Mouse (Mus musculus) gonadal fat pad, adult 2 months (tissue): ENCODE data around the gene Ablim2. TPM values are rescaled to one million over a fixed set of nuclear protein-coding genes. Genes with fewer than 3 reads are reported as not detected.

Experiments used
- DNase-seq: peaks from one replicate; pipeline ENCODE4 v3.0.0-alpha.2; 2012; ENCODE audit warnings: low read depth
- polyA plus RNA-seq: library from polyadenylated mRNA; depleted of rRNA; stranded (reverse); fragments of >200 nt; gene quantifications from 2 replicates; pipeline ENCODE4 v1.2.3, GENCODE M21; 2012

The Ablim2 gene
- polyA plus RNA-seq, 1 experiment: 18.3 TPM

DNA sequence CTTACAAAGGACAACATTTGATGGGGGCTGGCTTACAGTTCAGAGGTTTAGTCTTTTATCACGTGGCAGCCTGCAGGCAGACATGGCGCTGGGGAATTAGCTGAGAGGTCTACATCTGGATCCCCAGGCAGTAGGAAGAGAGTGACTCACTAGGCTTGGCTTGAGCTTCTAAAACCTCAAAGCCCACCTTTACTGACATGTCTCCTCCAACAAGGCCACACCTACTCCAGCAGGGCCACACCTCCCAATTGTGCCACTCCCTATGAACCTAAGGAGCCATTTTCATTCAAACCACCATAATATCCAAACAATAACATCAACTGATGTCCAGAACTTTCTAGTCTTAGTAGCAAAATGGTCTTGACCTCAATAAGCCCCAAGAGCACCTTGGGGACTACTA lies 12.6 kb downstream of the Ablim2 start:
- no peak for DNase-seq

DNA sequence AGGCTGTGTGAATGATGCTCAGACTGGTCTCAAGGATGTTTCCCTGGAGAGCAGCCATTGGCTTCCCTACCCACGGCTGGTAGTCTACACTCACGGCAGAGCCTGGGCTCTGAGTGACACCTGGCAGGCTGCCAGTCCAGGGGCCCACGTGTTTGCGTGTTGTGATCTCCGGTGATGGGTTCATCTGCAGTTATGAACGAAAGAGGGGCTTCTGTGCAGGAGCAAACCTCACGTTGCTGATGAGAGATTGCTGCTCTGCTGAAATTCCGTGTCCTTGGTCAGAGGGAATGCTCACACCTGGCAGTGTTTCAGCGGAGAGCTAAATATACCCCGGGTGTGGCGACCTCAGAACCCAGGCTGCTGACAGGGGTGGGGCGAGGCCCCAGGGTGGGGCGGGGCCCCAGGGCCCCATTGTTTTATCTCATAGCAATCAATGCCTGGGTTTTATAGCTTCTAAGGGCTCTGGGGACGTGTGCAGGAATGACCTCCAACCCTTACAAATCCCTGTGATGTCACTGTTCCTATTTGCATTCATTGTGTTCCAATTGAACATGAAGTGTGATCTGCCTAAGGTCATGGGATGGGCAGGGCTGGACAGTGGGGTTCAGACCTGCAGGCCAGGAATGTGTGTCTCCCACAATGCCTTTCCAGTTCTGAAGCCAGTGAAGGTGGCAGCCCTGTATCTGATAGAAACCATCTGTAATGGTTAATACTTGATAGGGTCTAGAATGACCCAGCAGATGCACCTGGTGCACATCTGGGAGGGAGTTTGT lies 13.4 kb downstream of the Ablim2 start:
- no peak for DNase-seq

DNA sequence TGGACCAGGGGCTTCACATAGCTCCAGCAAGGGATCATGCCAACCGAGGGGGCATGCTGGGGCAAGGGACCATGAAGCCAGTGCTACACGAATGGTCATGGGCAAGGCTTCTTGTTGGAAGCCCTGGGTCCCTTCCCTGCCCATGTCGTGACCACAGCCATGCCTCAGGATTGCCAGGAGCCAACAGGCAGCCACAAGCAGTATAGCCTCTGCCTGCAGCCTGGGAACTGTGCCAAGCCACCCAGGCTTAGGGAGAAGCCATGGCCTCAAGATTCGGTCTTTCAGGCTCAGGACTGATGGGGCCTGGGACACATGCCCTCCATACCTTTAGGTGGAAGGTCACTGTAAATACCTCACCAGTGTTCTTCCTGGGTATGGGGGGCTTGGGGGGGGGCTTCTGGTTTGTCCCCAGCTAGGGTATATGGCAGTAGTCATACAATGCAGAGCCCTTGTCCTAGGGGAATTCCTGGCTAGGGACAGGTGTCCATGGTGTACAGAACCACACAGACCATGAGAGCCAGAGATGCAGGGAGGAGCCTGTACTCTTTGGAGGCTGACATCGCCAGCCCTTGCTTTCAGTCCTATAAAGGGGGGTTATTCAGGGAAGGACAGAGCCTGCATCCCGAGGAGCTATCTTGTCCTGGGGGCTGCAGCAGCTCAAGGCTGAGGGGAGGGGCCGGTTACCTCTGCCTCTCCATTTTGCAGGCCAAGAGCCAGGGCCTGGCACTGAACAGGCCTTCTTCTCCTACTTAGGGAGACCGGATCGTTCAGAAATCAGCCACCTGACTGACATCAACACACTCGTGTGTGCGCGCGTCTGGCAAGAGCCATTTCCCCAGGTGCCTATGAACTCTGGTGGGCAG lies 15.8 kb downstream of the Ablim2 start:
- no peak for DNase-seq

DNA sequence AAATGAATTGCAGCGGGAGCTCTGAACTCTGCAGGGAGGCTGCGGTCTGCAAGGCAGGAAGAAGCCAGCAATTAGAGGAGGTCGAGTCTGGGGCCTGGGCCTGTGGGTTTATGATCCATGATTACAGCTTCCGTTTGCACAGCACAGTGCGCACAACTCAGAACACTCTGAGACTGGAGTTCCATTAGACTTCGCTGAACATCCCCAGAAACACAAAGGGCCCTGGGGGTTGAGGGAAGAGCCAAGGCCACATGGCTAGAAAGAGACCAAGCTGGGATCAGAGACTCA lies 16.4 kb downstream of the Ablim2 start:
- no peak for DNase-seq

DNA sequence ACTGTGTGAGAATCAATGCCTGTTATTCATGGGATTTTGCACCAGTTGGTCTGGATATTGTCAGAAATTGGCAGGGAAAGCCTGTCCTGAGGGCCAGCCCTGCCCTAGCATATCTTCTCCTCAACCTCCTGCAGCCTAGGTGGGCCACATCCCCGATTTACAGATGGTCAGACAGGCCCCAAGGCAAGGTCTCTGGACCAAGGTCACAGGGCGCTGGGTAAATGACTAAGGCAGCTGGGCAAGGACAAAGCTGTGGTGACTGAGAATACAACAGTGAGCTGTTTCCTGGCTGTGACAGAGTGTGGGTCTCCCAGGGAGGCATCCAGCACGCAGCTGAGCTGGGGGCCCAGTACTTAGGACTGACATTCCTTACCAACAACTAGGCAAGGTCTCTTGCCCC lies 23.4 kb downstream of the Ablim2 start:
- DNase-seq: no peak

DNA sequence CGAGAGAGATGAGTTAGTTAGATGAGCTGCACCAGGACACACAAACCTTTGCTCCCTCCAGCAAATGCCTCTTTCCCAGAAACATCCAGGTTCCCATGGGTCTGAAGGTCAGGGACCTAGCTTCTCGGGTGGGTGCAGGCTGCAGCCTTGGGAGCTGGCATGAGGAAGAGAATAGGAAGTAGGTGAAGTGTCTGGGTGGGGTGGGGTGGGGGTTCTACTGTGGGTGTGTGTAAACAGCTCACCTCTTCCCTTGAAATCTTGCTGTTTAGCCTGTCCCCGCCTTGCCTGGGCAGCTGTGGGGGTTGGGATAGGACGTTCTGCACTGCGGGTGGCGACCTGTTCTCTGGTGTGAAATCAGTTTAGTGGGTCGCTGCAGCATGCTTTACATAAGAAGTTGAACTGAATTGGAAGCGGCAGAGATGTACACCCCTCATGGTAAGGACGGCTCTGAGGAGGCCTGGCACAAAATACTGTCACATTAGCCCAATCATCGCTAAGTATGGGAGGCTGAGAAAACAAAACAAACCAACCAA lies 25.0 kb downstream of the Ablim2 start:
- no peak for DNase-seq

DNA sequence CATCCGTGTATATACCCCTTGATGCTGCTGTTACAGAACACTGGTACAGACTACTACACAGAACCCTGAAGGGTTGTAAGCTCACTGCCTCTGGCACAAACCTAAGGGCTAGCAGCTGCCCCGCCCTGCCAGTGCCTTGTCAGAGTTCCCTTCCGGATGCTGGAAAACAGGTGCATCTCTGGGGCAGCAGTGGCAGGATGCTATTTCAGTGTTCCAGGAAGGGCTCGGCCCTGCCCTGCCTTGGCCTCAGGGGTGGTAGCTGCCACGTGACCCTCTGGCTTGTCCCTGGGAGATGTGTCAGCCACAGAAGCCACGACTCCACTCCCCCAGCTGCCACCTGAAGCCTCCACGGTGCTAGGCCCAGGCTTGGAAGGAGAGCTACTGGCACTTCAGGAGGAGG lies 28.2 kb downstream of the Ablim2 start:
- DNase-seq: no peak

DNA sequence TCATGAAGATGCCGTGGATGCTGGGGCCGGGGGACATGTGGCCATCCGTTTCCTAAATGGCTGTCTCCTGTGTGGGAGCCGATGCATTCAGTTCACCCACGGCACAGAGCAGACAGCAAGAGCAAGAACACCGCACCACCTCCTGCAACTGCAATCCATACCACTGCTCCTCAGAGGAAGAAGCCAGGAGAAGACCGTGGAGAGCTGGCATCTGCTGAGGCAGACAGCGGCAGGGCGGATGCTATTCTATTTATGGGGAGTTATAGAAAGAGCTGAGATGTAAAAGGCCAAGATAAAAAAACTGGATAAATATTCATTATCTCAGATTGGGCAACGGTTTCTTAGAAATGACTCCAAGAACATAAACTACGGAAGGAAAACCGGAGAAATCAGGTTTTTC lies 30.2 kb downstream of the Ablim2 start:
- DNase-seq: no peak

DNA sequence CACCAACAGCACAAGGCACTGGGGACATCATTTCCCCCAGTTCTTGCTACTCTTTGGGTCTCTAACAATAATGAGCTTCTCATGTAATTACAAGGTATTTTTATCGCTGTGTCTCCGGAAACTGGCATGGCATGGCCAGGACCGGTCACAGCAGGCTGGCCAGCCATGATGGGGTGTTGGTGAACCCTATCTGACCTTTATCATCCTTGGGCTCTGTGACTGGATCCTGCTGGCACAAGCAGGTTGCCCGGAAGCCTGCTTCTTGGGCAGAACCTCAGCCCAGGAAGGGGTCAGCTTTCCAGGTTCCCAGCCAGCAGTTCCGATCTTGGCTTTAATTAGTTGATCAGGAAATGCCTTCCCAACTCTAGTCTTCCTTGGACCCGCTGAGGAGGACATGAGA lies 31.0 kb downstream of the Ablim2 start:
- no peak for DNase-seq

DNA sequence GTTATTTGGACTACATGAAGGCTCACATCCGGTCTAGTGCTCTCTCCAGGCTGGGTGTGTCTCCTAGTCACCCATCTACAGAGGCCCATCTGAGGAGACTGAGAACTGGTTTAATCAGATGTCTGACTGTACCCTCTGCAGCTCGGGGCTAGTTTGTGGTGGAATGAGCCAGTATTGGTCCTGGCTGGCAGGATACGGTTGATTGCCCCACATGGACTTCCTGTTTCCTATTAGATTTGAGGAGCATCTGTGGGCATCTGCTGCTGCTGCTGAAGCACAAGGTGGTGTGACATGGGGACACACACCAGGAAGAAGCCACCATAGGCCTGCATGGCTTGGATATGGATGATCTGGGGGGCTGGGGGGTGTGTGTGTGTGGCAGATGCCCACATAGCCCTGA lies 32.0 kb downstream of the Ablim2 start:
- DNase-seq: no peak

DNA sequence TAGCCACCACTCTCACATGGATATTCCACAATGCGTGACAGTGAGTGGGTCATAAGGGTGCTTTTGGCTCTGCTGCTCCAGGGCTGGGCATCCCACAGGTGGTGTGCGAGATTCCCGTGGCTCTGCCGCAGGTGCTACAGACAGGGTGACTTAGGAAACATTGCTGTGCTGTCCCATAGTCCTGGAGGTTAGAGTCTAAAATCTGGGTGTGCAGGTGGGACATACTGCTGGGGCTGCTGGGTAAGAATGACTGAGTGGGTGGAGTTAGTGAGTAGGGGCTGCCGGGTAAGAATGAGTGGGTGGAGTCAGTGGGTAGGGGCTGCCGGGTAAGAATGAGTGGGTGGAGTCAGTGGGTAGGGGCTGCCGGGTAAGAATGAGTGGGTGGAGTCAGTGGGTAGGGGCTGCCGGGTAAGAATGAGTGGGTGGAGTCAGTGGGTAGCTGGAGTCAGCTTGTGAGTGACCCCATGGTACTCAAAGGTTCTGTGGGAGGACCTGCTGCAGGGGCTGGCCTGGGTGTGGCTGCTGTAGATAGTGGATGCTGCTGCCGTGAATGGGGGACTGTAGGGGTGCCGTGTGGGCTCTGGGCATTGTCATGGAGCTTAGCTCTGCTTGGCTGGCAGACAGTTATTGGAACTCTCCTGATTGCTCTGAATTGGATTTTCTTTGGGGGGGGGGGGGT lies 32.8 kb downstream of the Ablim2 start:
- no peak for DNase-seq

DNA sequence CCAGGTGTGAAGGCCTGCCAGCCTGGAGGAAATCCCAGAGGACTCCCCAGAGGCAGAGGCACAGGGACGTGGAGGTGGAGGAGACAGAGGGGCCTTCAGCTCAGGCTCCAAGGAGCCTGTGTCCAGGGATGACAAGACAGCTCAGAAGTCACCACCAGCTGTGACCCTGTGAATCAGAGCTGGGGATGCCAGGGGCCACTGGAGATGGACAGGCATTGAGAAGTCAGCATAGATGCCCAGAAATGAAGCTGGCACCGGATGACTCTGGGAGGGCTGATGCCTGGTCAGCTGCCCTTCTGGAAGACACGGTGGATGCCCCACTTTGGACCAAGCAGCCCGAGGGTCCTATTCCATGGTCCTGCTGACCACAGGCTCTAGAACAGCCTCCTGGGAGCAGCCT lies 36.3 kb downstream of the Ablim2 start:
- DNase-seq: no peak

DNA sequence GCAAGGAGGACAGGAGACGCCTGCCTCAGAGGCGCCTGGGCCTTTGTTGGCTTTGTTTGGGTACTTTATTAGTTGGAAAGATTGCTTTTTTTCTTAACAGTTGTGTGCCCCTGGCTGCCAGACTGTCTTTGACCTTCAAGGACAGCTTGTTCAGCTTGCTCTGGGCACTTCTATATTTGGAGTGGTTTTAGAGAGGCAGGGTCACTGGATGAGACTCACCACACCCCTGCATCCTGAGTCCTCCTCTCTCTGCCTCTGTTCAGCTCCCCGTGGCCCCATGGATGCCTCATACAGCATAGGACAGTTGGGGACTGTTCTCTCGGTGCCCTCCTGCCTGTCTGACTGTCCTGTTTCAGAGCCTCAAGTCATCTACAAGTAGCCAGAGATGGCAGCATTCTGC lies 37.3 kb downstream of the Ablim2 start:
- no peak for DNase-seq

DNA sequence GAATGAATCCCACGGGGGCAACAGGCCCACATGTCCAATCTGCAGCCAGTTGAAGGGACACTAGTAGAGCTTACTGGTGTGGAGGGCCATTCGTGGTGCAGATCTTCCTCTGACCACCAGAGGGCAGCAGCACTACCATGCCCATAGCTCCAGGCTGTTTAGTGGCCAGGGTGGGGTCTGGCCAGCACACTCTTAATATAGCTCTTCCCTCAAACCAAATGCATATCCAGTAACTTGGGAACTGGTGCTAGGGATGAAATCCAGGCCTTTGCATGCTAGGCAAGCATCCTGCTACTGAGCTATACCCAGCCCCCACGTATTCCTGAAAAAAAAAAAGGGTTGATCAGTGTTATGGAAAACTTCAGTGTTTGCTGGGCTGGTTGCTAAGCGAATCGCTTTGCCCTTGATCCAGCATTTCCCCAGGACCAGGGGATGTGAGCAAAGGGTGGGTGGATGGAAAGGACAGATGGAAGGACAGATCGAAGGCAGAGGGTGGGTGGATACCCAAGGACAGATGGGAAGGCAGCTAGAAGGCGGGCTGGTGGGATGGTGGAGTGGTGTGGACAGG lies 37.9 kb downstream of the Ablim2 start:
- DNase-seq: no peak

DNA sequence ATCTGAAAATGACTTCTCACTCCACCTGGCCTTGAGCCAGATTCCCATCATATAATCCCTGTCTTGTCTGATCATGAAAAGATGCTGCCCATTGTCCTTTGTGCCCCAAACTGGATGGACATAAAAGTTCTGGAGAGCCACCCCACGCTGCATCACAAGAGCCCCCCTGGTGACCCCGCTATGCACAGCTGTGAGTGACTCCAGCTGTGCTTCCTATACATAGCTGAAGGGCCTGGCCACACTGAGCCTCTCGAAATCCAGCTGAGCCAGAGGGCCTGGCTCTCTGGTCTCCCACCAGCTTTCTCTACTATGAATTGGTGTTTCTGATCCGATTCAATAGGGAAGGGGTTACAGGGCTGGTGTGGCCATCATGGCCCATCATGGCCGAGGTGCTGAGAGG lies 38.5 kb downstream of the Ablim2 start:
- DNase-seq: no peak

DNA sequence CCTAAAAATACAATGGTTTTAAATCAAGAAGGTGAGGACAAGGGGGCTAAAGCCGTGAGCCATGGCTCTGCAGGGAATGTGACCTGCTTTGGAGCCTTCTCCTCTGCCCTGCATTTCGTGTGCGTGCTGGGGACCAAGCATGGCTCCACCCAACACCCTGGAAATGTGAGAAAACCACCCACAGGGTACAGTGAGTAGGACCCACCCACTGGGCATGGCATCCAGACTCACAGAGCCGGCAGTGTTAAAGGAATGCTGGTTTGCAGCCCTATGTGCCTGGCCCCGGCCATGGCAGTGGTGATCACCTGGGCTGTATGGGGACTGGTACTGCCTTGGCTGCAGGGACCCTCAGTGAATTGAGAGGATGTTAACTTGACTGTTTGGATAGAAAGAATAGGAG lies 41.4 kb downstream of the Ablim2 start:
- DNase-seq: no peak

DNA sequence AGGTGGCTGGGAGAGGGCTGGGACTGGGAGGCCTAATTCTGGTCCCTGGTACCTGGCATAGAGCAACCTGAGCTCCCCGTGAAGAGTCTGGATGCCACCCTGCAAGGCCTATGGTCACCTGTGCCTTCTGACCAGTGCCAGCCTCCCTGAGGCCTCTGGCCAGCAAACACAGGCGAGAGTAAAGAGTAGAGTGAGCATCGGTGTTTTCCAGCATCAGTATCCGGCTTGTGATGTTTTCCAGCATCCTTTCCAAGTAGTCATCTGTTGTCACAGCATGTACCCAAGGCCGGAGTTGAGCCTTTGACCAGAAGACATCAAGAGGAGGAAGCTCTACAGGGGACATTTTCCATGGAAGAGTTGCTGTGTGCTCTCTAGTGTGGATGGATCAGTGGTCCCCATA lies 45.7 kb downstream of the Ablim2 start:
- DNase-seq: no peak

DNA sequence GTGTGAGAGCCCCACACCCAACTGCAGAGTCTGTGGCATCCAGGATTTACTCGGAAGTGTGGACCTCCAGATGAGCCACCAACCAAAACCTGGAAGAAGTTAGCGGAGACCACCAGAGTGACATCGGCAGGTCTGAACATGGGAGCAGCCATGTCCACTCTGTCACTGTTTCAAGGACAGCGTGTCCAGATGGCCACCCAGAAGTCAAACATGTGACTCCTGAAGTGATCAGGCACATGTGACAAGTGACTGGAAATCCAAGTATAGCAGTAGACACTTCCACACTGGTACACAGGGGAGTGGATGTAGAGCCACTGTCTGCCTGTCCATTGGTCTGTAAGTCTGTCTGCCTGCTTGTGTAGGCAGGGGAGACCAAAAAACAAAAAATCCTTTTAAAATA lies 47.0 kb downstream of the Ablim2 start:
- DNase-seq: no peak

DNA sequence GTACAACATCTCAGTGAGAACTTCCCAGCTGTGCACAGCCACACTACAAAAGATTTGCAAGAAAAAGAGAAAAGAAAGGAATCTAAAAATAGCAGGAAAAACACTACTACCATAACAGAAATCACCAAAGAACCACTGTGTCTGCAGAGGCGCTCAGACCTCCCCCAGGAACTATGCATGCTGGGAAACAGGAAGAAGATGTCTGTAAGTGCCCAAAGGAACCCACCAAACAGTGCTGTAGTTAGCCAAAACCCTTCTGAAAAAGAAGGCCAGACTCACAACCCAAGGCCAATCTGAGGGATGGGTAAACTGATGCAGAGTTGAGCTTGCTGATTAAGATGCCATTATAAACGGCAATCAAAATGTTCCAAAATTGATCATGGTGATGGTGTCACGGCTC lies 47.5 kb downstream of the Ablim2 start:
- no peak for DNase-seq

DNA sequence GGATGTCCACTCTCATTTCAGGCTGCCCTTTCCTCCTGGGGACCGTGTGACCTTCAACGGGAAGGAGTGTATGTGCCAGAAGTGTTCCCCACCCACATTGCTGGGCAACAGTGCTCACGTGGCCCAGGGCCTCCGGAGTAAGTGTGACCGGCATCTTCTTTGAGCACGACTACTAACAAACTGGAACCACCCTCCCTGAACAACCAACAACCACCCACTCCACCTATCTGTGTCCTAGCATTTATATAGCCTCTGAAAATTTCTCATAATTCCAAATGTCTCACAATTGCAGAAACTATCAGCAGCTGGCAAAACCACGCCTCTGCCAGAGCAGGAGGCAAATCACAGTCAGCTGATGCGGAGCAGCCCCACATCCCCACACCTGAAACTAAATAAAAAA lies 49.3 kb downstream of the Ablim2 start:
- no peak for DNase-seq

DNA sequence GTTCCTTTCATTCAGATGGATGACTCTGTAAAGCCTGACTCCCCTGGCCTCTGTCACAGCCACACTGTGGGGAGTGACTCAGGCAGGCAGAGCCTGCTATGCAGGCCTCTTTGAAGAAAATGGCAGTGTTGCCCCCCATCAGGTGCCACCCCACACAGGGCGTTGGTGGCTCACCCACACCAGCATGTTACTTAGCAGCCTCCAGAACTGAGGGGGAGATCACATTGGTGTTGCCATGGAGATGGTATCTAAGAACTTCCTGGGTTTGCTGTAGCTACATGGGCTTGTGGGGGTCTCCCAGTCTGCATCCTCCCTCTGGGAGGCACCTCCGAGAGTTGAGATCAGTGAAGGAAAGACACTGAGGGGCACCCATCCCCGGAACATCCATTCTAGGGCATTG lies 52.8 kb downstream of the Ablim2 start:
- no peak for DNase-seq

DNA sequence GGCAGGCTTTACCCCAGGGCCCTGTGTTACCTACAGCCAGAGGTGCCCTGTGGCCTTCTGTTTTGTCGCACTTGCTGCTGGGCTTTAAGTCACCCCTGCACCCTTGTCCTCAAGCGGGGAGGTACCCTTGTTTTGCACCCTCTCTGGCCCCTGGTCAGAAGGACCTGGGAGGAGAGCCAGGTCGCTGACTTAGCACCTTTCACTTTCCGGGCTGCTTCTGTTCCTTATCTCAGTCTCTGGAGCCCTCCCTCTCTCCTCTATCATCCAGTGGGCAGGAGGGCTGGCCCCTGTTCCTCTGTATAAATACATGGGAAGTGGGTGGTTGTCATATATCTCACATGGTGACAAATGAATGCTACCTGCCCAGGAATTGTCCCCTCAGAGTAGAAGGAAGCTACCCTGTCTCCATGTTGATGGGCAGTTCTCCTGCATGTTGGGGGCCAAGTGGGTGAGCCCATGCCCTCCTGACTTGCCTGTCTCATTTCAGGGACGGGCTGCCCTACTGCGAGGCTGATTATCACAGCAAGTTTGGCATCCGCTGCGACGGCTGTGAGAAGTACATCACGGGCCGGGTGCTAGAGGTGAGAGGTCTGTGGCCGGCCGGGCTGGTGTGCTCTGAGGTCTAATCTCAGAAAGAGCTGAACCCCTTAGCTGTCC lies 54.1 kb downstream of the Ablim2 start:
- no peak for DNase-seq
